Mouse (Mus musculus) left cerebral cortex, adult 11 months (tissue): ENCODE measurements around the gene Fosl2.

Experiments
- DNase-seq: peaks from one replicate; pipeline ENCODE4 v3.0.0; 2022; ENCODE audit warnings: low spot score

Gene Fosl2

GRCm38 (mm10) chr5:32182885-32183629 lies 47.5 kb downstream of the Fosl2 start:
- no peak for DNase-seq

- DNase-seq: no peak
Measured at GRCm38 (mm10) chr5:32187717-32188116, 52.1 kb downstream of the Fosl2 start.

- DNase-seq: no peak
Measured at GRCm38 (mm10) chr5:32191259-32191658, 55.7 kb downstream of the Fosl2 start.

GRCm38 (mm10) chr5:32192016-32192845 lies 56.6 kb downstream of the Fosl2 start:
- no peak for DNase-seq

GRCm38 (mm10) chr5:32194236-32194635 lies 58.6 kb downstream of the Fosl2 start:
- no peak for DNase-seq

GRCm38 (mm10) chr5:32195857-32196609 lies 60.4 kb downstream of the Fosl2 start:
- DNase-seq: no peak

- DNase-seq: peak; percentile 87
Measured at GRCm38 (mm10) chr5:32197698-32198097, 62.1 kb downstream of the Fosl2 start.

GRCm38 (mm10) chr5:32199136-32199535 lies 63.5 kb downstream of the Fosl2 start:
- no peak for DNase-seq

- DNase-seq: no peak
Measured at GRCm38 (mm10) chr5:32199594-32199993, 64.0 kb downstream of the Fosl2 start.

GRCm38 (mm10) chr5:32204653-32205052 lies 69.1 kb downstream of the Fosl2 start:
- DNase-seq: no peak

GRCm38 (mm10) chr5:32206726-32207125 lies 71.1 kb downstream of the Fosl2 start:
- no peak for DNase-seq
